Mouse (Mus musculus) spleen, adult 2 months (tissue): ENCODE measurements around the gene Ptprk.

Experiments
- CTCF ChIP-seq: fragments of 200-500 bp; IDR thresholded peaks from 2 replicates; pipeline ENCODE4 v1.5.1; 2011; ENCODE audit warnings: mild to moderate bottlenecking, inconsistent platforms; ENCODE audit not compliant: insufficient read depth, insufficient read length, insufficient replicate concordance; ENCODE audit errors: extremely low read depth
- POLR2A ChIP-seq: fragments of 200-500 bp; IDR thresholded peaks from 2 replicates; pipeline ENCODE4 v1.6.1; 2011; ENCODE audit warnings: low read depth, low read length, inconsistent platforms

GRCm38 (mm10) chr10:28249047-28249446 is 174.4 kb downstream of the Ptprk start:
- TF ChIP-seq CTCF (no peak), POLR2A (no peak)
